Mouse (Mus musculus) heart, embryonic 14.5 days (tissue): ENCODE data around the gene Sv2c. TPM values are rescaled to one million over a fixed set of nuclear protein-coding genes. Genes with fewer than 3 reads are reported as not detected.

Experiments
- ATAC-seq: fragments of 200-750 bp; cut with Nextera tagmentation; 2 replicates; pipeline ENCODE4 v1.8.0; 2017; ENCODE audit warnings: low read depth, moderate TSS enrichment; ENCODE audit not compliant: insufficient number of reproducible peaks, insufficient read depth, low FRiP score
- H3K27ac ChIP-seq, 2 experiments: fragments of 200-500 bp in 1 of 2; fragments of 300-500 bp in 1 of 2; sonication (generic) in 1 of 2; replicated peaks in 1 of 2; 2 replicates each; pipeline ENCODE4 v1.5.1; 2012 to 2014; ENCODE audit warnings: low read depth in 2 of 2, low read length in 2 of 2, control low read depth in 1 of 2, mild to moderate bottlenecking in 1 of 2, mixed read lengths in 1 of 2; ENCODE audit not compliant: control insufficient read depth in 1 of 2, insufficient read depth in 1 of 2
- H3K27me3 ChIP-seq: fragments of 300-500 bp; sonication (generic); 2 replicates; pipeline ENCODE4 v1.6.1; 2014; ENCODE audit warnings: mild to moderate bottlenecking, low read length, control low read depth; ENCODE audit not compliant: control insufficient read depth, insufficient read depth
- H3K36me3 ChIP-seq: fragments of 300-500 bp; sonication (generic); 2 replicates; pipeline ENCODE4 v1.6.1; 2014; ENCODE audit warnings: mild to moderate bottlenecking, control low read depth, low read length, mixed read lengths; ENCODE audit not compliant: control insufficient read depth, insufficient read depth
- H3K4me1 ChIP-seq, 2 experiments: fragments of 200-500 bp in 1 of 2; fragments of 300-500 bp in 1 of 2; sonication (generic) in 1 of 2; 2 replicates each; pipeline ENCODE4 v1.6.1; 2012 to 2014; ENCODE audit warnings: low read length in 2 of 2, control low read depth in 1 of 2, mixed read lengths in 1 of 2; ENCODE audit not compliant: control insufficient read depth in 2 of 2, insufficient read depth in 2 of 2
- H3K4me2 ChIP-seq: fragments of 300-500 bp; sonication (generic); 2 replicates; pipeline ENCODE4 v1.6.1; 2014; ENCODE audit warnings: mild to moderate bottlenecking, low read length
- H3K4me3 ChIP-seq, 2 experiments: fragments of 200-500 bp in 1 of 2; fragments of 300-500 bp in 1 of 2; sonication (generic) in 1 of 2; 2 replicates each; pipeline ENCODE4 v1.5.1; 2012 to 2014; ENCODE audit warnings: low read length in 2 of 2, mild to moderate bottlenecking in 2 of 2, control low read depth in 1 of 2, low read depth in 1 of 2, moderate library complexity in 1 of 2; ENCODE audit not compliant: control insufficient read depth in 1 of 2, insufficient read depth in 1 of 2
- H3K9ac ChIP-seq: fragments of 300-500 bp; sonication (generic); 2 replicates; pipeline ENCODE4 v1.6.1; 2014; ENCODE audit warnings: mild to moderate bottlenecking, low read length
- H3K9me3 ChIP-seq: fragments of 300-500 bp; sonication (generic); 2 replicates; pipeline ENCODE4 v1.6.1; 2016; ENCODE audit warnings: low read length, control low read depth; ENCODE audit not compliant: control insufficient read depth
- WGBS: fragments of 180-500 bp; shearing (Covaris S2); extraction: QIAGEN DNeasy Blood & Tissue Kit; methylation state at CpG from one replicate; pipeline ENCODE4 v1.1.7; 2014; 5-methylcytosine and 5-hydroxymethylcytosine counted together
- polyA plus RNA-seq: library from polyadenylated mRNA; unstranded; fragments of >200 nt; fragmentation: Nextera tagmentation; extraction: Ambion mirVana; gene quantifications from 2 replicates; pipeline ENCODE4 v1.2.1, GENCODE M21; 2014

The Sv2c gene
- polyA plus RNA-seq, 1 experiment from 2014 or later, result 1.4 TPM

DNA sequence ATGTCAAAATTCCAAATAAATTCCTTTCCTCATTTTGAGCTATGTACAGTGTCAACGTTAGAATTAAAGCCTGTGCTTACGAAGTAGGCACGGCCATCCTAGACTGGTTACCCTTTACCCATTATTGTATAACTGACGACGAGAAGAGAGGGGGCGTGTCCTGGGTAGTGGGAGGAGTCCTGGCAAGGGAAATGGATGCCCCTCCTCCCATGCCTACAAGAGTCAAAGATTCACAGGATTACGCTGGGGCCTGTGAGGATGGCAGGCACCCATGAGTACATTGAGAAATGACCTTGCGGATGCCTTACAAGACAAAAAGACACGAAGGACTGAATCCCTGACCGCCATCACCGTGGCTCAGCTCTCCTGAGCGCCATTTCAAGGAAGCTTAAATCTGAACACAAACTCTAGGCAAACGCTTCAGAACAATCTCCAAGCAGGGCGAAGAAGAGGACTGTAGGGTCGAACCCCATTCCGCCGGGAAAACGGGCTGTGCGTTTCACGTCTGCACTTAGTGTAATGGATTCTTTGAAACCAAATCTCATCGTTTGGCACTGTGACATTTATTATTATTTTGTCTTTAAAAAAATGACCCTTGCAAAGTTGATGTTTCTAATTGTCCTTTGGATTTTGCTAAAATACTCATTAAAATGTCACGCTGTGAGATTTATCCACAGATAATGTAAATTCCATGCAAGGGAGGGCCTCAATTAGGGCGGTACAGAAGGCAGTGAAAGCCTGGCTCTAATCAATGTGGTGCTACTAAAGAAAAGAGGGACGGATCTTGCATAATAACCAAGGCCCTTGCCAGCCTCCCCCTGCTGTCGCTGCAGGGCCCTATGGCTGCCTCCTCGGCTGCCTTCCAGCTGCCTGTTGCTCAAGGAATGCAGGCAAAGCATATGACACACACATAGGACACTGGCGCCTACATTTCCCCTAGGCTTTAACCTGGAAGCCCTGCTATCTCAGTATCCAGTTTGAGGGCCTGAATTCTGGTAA, 137.4 kb downstream of the Sv2c start:
- no peak for ATAC-seq
- H3K9ac ChIP-seq, result no peak overlapping the region
- H3K9me3 ChIP-seq, result no peaks in the 10 kb centered on the region
- H3K27ac ChIP-seq, result no peak overlapping the region
- H3K36me3 ChIP-seq, result no peaks in the 10 kb centered on the region
- no peaks in the 10 kb centered on the region for H3K27me3 ChIP-seq
- no peak overlapping the region for H3K4me3 ChIP-seq
- no peak overlapping the region for H3K4me2 ChIP-seq
- no peaks in the 10 kb centered on the region for H3K4me1 ChIP-seq
- 70% methylated on average over 27 of the region's 27 CpGs for WGBS

DNA sequence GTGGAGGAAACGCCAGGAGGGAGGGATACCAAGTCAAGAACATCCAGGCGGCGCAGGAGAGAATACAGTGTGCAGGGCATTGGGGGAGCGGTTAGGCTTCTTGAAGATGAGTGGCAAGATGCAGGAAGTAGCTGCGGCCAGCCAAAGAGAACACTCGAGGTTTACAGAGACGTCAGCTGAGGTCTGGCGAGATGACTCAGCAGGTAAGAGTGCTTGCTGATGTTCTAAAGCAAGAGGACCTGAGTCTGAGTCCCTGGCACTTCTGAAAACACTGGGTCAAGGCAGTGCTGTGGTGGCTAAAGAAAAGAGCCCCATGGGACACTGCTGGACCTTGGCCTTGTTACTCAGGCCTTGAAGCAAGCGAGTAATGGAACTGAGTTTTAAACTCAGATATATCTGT, 144.2 kb downstream of the Sv2c start:
- Histone ChIP-seq H3K9me3 (no peaks in the 10 kb centered on the region), H3K4me1 (no peaks in the 10 kb centered on the region), H3K27ac (no peak overlapping the region), H3K27me3 (no peaks in the 10 kb centered on the region), H3K9ac (no peak overlapping the region), H3K4me2 (no peak overlapping the region), H3K4me3 (no peak overlapping the region), H3K36me3 (no peaks in the 10 kb centered on the region)
- 77% methylated on average over 9 of the region's 9 CpGs for WGBS
- no peak for ATAC-seq

DNA sequence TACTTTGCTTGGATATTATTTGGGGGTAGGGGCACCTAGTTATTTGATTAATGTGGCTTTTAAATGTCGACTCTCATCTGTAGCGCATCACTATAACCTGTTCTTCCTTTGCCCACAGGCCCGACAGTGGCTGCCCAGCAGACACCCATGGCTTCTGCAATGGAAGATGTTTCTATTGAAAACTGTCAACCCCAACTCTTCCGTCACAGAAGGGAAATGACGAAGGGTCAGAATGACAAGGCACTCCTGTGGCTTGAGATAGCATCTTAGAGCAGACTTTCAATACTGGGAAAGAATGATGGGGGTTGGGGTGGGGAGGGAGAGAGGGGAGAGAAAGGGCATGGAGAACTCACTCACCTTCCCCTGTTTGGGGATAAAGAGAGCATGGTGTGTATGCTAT, 145.2 kb downstream of the Sv2c start:
- H3K9me3 ChIP-seq, result no peaks in the 10 kb centered on the region
- no peak overlapping the region for H3K27ac ChIP-seq
- peaks cover 5 to 7% of the 10 kb centered on the region in 2 experiments; a peak in 3 of 4 replicates for H3K4me1 ChIP-seq
- no peaks in the 10 kb centered on the region for H3K36me3 ChIP-seq
- 71% methylated on average over 5 of the region's 5 CpGs for WGBS
- no peak overlapping the region for H3K4me3 ChIP-seq
- ATAC-seq, result no peak
- H3K27me3 ChIP-seq, result no peaks in the 10 kb centered on the region
- H3K9ac ChIP-seq, result no peak overlapping the region
- H3K4me2 ChIP-seq, result no peak overlapping the region

DNA sequence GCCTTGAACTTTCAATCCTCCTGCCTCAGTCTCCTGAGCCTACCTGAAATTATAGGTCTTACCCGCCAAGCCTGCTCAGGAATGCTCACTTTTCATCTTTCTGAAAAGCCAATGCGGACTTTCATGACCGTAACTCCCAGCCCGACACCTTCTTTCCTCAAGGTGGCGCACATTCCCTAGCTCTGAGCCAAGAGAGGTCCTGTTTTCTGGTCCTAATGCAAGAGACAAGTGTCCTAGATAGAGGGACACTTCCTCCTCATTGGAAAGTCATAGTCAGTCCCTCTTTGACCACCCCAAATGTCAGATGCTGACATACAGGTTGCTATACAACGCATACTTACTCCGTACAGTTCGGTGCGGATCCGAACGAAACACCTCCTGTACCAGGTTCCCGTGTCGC, 146.0 kb downstream of the Sv2c start:
- Histone ChIP-seq H3K9me3 (no peaks in the 10 kb centered on the region), H3K4me1 (peaks cover 5 to 7% of the 10 kb centered on the region in 2 experiments; a peak in 3 of 4 replicates), H3K9ac (no peak overlapping the region), H3K4me2 (no peak overlapping the region), H3K36me3 (no peaks in the 10 kb centered on the region), H3K27ac (no peak overlapping the region), H3K4me3 (no peak overlapping the region), H3K27me3 (no peaks in the 10 kb centered on the region)
- ATAC-seq, result no peak
- WGBS, result 67% methylated on average over 13 of the region's 13 CpGs

DNA sequence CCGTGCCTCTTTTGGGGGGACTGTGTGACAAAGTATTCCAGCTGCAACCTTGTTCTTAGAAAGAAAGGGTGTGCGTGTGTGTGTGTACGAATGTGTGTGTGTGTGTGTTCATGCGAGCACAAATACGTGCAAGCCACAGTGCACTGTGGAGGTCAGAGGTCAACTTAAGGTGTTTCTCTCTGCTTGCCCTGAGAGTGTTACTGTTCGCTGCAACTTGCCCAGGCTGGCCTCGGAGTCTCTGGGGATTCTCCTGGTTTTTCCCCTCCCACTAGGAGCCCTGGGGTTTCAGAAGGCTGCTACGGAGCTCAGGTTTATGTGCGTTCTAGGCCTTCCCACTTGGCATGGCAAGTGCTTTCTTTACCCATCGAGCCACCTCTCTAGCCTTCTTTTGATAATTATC, 157.2 kb downstream of the Sv2c start:
- no peaks in the 10 kb centered on the region for H3K27me3 ChIP-seq
- no peak overlapping the region for H3K4me3 ChIP-seq
- H3K9me3 ChIP-seq, result no peaks in the 10 kb centered on the region
- no peak overlapping the region for H3K9ac ChIP-seq
- H3K4me2 ChIP-seq, result no peak overlapping the region
- no peak for ATAC-seq
- H3K36me3 ChIP-seq, result no peaks in the 10 kb centered on the region
- WGBS, result 85% methylated on average over 10 of the region's 10 CpGs
- H3K4me1 ChIP-seq, result no peaks in the 10 kb centered on the region
- H3K27ac ChIP-seq, result no peak overlapping the region

DNA sequence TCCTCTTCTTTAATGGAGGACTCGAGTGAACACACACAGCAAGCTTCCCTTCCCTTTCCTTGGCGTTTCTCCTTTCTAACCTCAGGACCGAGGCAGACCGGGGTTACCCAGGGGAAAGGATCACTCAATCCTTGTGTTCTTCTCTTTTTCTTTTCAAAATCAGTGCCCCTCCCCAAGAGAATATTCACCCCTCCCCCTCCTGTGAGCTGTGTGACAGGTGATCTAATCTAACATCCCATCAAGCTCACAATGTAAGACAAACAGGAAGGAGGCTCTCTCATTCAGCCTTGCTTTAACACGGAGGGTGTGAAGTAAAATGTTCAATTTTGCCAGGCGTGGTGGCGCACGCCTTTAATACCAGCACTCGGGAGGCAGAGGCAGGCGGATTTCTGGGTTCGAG, 158.3 kb downstream of the Sv2c start:
- no peaks in the 10 kb centered on the region for H3K27me3 ChIP-seq

DNA sequence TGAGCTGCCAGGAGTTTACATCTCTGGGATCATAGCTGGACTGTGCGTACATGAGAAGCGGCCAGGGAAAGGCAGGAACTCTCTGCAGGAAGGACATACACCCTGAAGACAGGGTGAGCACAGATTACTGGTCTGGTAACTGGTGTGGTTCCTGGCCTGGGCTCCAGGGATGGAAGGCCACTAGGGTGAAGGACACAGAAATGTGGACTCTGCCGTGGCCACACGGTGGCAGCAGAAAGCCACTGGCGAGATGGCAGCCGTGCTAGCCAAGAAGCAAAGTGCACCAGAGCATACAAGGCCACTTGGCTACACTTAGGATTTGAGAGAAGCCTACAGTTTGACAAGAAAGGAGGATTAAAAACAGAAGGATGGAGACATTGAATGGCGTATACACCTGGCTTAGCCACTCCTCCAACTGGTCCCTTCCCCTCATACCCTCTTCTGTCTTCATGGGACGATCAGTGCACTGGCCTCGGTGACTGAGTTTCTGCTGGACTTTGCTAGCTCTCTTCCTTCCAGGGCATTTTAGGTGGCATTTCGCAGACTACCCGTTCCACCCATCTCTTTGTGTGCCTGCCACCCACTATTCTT, 158.9 kb downstream of the Sv2c start:
- no peak for ATAC-seq
- no peak overlapping the region for H3K9ac ChIP-seq
- no peak overlapping the region for H3K4me3 ChIP-seq
- no peak overlapping the region for H3K27ac ChIP-seq
- H3K36me3 ChIP-seq, result no peaks in the 10 kb centered on the region
- no peaks in the 10 kb centered on the region; a peak in 1 of 4 replicates for H3K4me1 ChIP-seq
- WGBS, result 49% methylated on average over 11 of the region's 11 CpGs
- H3K9me3 ChIP-seq, result no peaks in the 10 kb centered on the region
- H3K27me3 ChIP-seq, result no peaks in the 10 kb centered on the region
- no peak overlapping the region for H3K4me2 ChIP-seq

More for the DNA sequence above, 158.3 kb downstream of the Sv2c start:
- Histone ChIP-seq H3K4me2 (no peak overlapping the region), H3K27ac (no peak overlapping the region), H3K4me1 (no peaks in the 10 kb centered on the region), H3K36me3 (no peaks in the 10 kb centered on the region), H3K4me3 (no peak overlapping the region), H3K9ac (no peak overlapping the region), H3K9me3 (no peaks in the 10 kb centered on the region)
- WGBS, result 86% methylated on average over 11 of the region's 11 CpGs
- no peak for ATAC-seq
